Comparison of ENCODE assay signal across 14 mouse cellular contexts in genomic region chr15:62825586-62825985, GRCm38 (mm10).
"Had no signal": no experiment of that assay in that cellular context is flagged by ENCODE, and none has a peak within 500 bp of the region (broad histone marks: within the 10 kb centered on the region; RNA-seq: fewer than 3 reads in every experiment).

No protein-coding gene starts in this region.

- ATAC-seq: intestine, postnatal 0 days; liver, postnatal 0 days had no signal

- H3K9ac ChIP-seq: liver, embryonic 13.5 days; liver, postnatal 0 days; lung, embryonic 15.5 days; midbrain, embryonic 12.5 days; neural tube, embryonic 12.5 days had no signal

- H3K9me3 ChIP-seq: liver, embryonic 13.5 days; lung, embryonic 15.5 days; midbrain, embryonic 12.5 days; neural tube, embryonic 12.5 days had no signal

- H3K4me1 ChIP-seq: liver, embryonic 13.5 days; lung, embryonic 15.5 days; midbrain, embryonic 12.5 days; neural tube, embryonic 12.5 days had no signal

- H3K27ac ChIP-seq: liver, embryonic 13.5 days; lung, embryonic 15.5 days; midbrain, embryonic 12.5 days; neural tube, embryonic 12.5 days; stomach, postnatal 0 days had no signal

- DNase-seq: kidney, adult 8-10 months; kidney, postnatal 25 days; liver; liver, embryonic 13.5 days; liver, postnatal 0 days; lung, postnatal 14 days; right cerebral cortex, adult 18-20 months; right cerebral cortex, postnatal 25 days; thymus, postnatal 4 days had no signal

- H3K4me3 ChIP-seq: liver, embryonic 13.5 days; lung, embryonic 15.5 days; midbrain, embryonic 12.5 days; neural tube, embryonic 12.5 days had no signal

- H3K4me2 ChIP-seq: liver, embryonic 13.5 days; lung, embryonic 15.5 days; midbrain, embryonic 12.5 days; neural tube, embryonic 12.5 days had no signal

- H3K36me3 ChIP-seq: liver, embryonic 13.5 days; lung, embryonic 15.5 days; midbrain, embryonic 12.5 days; neural tube, embryonic 12.5 days had no signal

- H3K27me3 ChIP-seq: liver, embryonic 13.5 days; lung, embryonic 15.5 days; midbrain, embryonic 12.5 days; neural tube, embryonic 12.5 days had no signal
